Mouse (Mus musculus) embryonic facial prominence, embryonic 14.5 days (tissue): ENCODE results near the gene Scamp3. TPM values are rescaled to one million over a fixed set of nuclear protein-coding genes. Genes with fewer than 3 reads are reported as not detected.
"Not testable (repeated sequence)": the region's sequence is repeated elsewhere in the genome, so short reads cannot be mapped to it uniquely, and the experiment has no call there.

Experiments
- ATAC-seq: fragments of 200-750 bp; cut with Nextera tagmentation; 2 replicates; pipeline ENCODE4 v1.8.0; 2017; ENCODE audit warnings: low read depth, moderate number of reproducible peaks, moderate TSS enrichment
- DNase-seq: peaks from one replicate; pipeline ENCODE4 v3.0.0-alpha.2; 2015; ENCODE audit warnings: low spot score
- H3K27ac ChIP-seq: fragments of 300-500 bp; sonication (generic); replicated peaks from 2 replicates; pipeline ENCODE4 v1.5.1; 2014; ENCODE audit warnings: low read depth, mild to moderate bottlenecking, low read length, moderate library complexity
- H3K27me3 ChIP-seq: fragments of 300-500 bp; sonication (generic); replicated peaks from 2 replicates; pipeline ENCODE4 v1.6.1; 2014; ENCODE audit warnings: low read length; ENCODE audit not compliant: control insufficient read depth, insufficient read depth
- H3K36me3 ChIP-seq: fragments of 300-500 bp; sonication (generic); 2 replicates; pipeline ENCODE4 v1.6.1; 2014; ENCODE audit warnings: low read length, mixed read lengths; ENCODE audit not compliant: control insufficient read depth, insufficient read depth
- H3K4me1 ChIP-seq: fragments of 300-500 bp; sonication (generic); 2 replicates; pipeline ENCODE4 v1.6.1; 2014; ENCODE audit warnings: antibody characterized with exemption, low read length; ENCODE audit not compliant: control insufficient read depth, insufficient read depth
- H3K4me2 ChIP-seq: fragments of 300-500 bp; sonication (generic); 2 replicates; pipeline ENCODE4 v1.6.1; 2014; ENCODE audit warnings: low read depth, mild to moderate bottlenecking, low read length, moderate library complexity, mixed read lengths
- H3K4me3 ChIP-seq: fragments of 300-500 bp; sonication (generic); 2 replicates; pipeline ENCODE4 v1.5.1; 2014; ENCODE audit warnings: low read depth, mild to moderate bottlenecking, low read length
- H3K9ac ChIP-seq: fragments of 300-500 bp; sonication (generic); 2 replicates; pipeline ENCODE4 v1.6.1; 2014; ENCODE audit warnings: low read depth, mild to moderate bottlenecking, low read length, moderate library complexity, mixed read lengths
- H3K9me3 ChIP-seq: fragments of 300-500 bp; sonication (generic); 2 replicates; pipeline ENCODE4 v1.6.1; 2016; ENCODE audit warnings: low read length; ENCODE audit not compliant: control insufficient read depth
- WGBS: fragments of 180-500 bp; shearing (Covaris S2); extraction: QIAGEN DNeasy Blood & Tissue Kit; methylation state at CpG from one replicate; pipeline ENCODE4 v1.1.7; 2014; 5-methylcytosine and 5-hydroxymethylcytosine counted together
- polyA plus RNA-seq: library from polyadenylated mRNA; unstranded; fragments of >200 nt; fragmentation: Nextera tagmentation; extraction: Ambion mirVana; gene quantifications from 2 replicates; pipeline ENCODE4 v1.2.1, GENCODE M21; 2014

Gene Scamp3
- polyA plus RNA-seq, 1 experiment from 2014 or later, result 93.4 TPM

DNA sequence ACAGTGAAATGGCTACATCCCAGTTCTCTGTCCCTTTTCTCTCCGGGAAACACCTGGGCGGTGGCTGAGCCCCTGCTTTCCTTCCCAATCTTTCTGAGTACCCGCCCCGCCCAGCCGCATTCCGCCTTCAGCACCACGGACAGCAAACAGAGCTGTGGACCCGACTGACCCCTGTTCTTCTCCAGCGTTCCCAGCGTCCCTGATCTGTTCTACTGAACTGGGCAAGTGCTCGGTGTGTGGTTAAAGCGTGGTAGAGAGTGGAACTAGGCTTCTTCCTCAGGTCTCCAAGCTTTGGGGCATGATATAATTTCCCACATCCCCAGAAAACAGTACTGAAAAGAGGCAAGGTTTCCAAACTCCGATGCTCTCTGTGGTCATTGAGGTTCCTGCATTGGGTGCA, 18.1 kb upstream of the Scamp3 start:
- ATAC-seq, result no peak
- peak; percentile 46 for DNase-seq
- Histone ChIP-seq H3K9me3 (no peaks in the 10 kb centered on the region), H3K4me3 (peak overlapping the region; percentile 63), H3K27ac (no peak overlapping the region), H3K4me1 (peaks cover 20% of the 10 kb centered on the region), H3K9ac (peak overlapping the region; percentile 64; the same call in 1 of the 2 replicates), H3K27me3 (peaks cover 10% of the 10 kb centered on the region), H3K36me3 (no peaks in the 10 kb centered on the region), H3K4me2 (peak overlapping the region; percentile 98)
- WGBS, result 2% methylated on average over 13 of the region's 13 CpGs

DNA sequence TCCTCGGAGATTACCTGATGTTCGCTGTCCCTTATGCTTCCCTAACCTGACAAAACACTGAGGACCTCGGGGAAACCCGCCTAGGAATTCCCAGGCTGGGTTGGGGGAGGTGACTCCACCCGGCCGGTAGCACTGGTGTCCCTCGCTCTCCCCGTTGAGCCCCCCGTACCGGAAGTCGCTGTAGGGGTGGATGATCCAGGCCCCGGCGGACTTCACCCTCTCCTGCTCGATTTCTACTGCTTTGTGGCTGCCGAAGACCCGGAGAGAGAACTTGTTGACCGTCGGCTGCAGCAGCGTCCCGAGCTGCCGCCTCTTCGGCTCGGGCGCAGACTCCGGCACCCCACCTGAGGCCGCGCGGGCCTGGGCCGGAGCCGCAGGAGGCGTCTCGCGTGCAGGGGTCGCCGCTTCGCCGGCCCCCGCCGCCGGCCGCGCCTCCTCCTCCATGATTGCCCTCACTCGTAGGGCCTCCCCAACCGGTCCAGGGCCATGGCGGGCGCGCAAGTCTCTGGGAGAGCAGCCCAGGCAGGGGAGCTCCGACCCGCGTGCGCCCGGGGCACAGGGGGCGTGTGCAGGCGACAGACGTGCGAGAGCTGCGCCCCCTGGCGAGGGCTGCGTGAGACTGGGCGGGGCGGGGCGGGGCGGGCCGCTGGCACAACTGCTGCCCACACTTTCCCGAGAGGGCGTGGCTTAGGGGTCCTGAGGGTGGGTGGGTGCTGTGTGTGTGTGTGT, 17.5 kb upstream of the Scamp3 start, which contains the start of gene Hcn3:
Gene Hcn3 (minus strand): TSS at position 581 of the 729 bp plus-strand sequence.
- Histone ChIP-seq H3K27ac (no peak within 1 kb of the TSS), H3K4me3 (peak within 1 kb of the TSS; percentile 63), H3K4me2 (peak within 1 kb of the TSS; percentile 98), H3K36me3 (no peaks in the 10 kb centered on the region), H3K4me1 (peaks cover 20% of the 10 kb centered on the region), H3K9ac (peak within 1 kb of the TSS; percentile 64), H3K9me3 (no peaks in the 10 kb centered on the region), H3K27me3 (peaks cover 10% of the 10 kb centered on the region)
- DNase-seq (peak; percentile 84), ATAC-seq (peak; percentile 82)
- under 1% methylated on average over 26 of the region's 66 CpGs for WGBS

DNA sequence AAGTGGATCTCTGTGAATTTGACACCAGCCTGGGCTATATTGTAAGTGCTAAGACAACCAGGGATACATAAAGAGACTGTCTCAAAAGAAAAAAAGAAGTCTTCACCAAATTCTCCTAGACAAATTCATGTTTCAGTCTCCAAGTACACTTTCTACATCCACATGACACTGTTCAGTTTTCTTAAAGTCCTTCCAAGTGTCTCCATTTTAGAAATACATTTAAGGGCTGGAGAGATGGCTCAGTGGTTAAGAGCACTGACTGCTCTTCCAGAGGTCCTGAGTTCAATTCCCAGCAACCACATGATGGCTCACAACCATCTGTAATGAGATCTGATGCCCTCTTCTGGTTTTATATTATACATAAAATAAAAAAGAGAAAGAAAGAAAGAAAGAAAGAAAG, 16.1 kb upstream of the Scamp3 start:
- not testable (repeated sequence) for ATAC-seq, H3K4me3 ChIP-seq, DNase-seq, H3K4me2 ChIP-seq, H3K9me3 ChIP-seq, H3K36me3 ChIP-seq, H3K9ac ChIP-seq, H3K27ac ChIP-seq
- Histone ChIP-seq H3K4me1 (peaks cover 25% of the 10 kb centered on the region), H3K27me3 (peaks cover 10% of the 10 kb centered on the region)

DNA sequence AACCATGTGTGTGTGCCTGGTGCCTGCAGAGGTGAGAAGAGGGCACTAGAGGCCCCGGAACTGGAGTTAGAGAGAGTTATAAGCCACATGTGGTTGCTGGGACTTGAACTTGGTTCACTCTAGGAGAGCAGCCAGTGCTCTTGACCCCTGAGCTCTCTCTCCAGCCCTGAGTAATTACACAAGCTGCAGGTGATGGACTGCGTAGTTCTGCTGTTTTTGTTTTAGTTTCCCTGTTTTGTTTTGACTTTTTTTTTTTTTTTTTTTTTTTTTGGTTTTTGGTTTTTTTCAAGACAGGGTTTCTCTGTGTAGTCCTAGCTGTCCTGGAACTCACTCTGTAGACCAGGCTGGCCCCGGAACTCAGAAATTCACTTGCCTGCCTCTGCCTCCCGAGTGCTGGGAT, 15.5 kb upstream of the Scamp3 start:
- Histone ChIP-seq H3K4me2 (no peak overlapping the region), H3K27ac (no peak overlapping the region), H3K9ac (no peak overlapping the region), H3K4me3 (no peak overlapping the region), H3K27me3 (peaks cover 10% of the 10 kb centered on the region), H3K4me1 (peaks cover 25% of the 10 kb centered on the region), H3K9me3 (no peaks in the 10 kb centered on the region), H3K36me3 (peaks cover 4% of the 10 kb centered on the region)
- 73% methylated on average over 4 of the region's 4 CpGs for WGBS
- ATAC-seq, result no peak
- DNase-seq, result no peak

GRCm38 (mm10) chr3:89163123-89163522, 14.2 kb upstream of the Scamp3 start:
- peaks cover 10% of the 10 kb centered on the region for H3K27me3 ChIP-seq
- WGBS, result 67% methylated on average over 1 of the region's 1 CpGs
- H3K9ac ChIP-seq, result no peak overlapping the region
- H3K4me1 ChIP-seq, result peaks cover 25% of the 10 kb centered on the region
- no peak overlapping the region for H3K4me3 ChIP-seq
- H3K9me3 ChIP-seq, result no peaks in the 10 kb centered on the region
- H3K36me3 ChIP-seq, result peaks cover 17% of the 10 kb centered on the region
- H3K27ac ChIP-seq, result no peak overlapping the region
- no peak for ATAC-seq
- DNase-seq, result no peak
- H3K4me2 ChIP-seq, result no peak overlapping the region

- Histone ChIP-seq H3K9ac (peak overlapping the region; percentile 97), H3K4me2 (peak overlapping the region; percentile 74), H3K4me1 (peaks cover 20% of the 10 kb centered on the region), H3K36me3 (peaks cover 23% of the 10 kb centered on the region), H3K27me3 (peaks cover 10% of the 10 kb centered on the region), H3K9me3 (no peaks in the 10 kb centered on the region), H3K27ac (peak overlapping the region; percentile 98; the same call in 1 of the 2 replicates), H3K4me3 (peak overlapping the region; percentile 87)
- ATAC-seq (no peak), DNase-seq (no peak)
- WGBS, result 76% methylated on average over 5 of the region's 5 CpGs
Observed at GRCm38 (mm10) chr3:89163643-89164245, 13.5 kb upstream of the Scamp3 start.

DNA sequence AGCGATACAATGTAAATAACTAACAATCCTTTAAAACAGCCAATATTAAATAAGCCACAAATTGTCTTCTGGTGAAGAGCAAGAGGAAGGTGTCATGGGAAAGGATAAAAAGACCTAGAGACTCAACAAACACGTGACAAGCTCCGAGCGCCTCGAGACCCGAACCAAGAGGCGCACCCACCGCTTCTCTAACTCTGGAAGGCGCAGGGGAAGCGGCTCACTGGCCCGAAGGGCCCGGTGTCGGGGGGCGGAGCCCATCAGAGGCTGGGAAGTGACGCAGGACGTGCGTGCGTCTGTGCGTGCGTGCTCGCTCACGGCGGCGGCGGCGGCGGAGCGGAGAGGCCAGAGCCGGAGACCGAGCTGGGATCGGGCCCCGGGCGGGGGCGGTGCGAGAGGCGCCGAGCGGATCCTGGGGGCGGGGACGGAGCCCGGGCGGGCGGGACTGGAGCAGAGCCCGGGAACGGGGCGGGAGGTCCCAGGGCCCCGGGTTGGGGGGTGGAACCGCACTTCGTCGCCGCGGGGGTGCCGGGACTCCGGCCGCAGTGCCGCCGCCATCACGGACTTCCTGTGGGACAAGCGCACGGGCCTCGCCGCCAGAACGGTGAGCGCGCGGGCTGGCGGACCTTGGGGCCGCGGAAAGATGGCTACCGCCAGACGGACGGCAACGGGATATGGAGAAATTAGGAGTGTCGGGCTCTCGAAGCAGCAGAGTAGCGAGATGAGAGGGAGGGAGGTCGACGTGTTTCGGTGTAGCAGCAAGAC, 12.6 kb upstream of the Scamp3 start, which contains the start of gene Clk2:
Gene Clk2 (plus strand): TSS at position 290 of the 762 bp plus-strand sequence.
- H3K9me3 ChIP-seq, result no peaks in the 10 kb centered on the region
- H3K9ac ChIP-seq, result peak within 1 kb of the TSS; percentile 97
- H3K4me1 ChIP-seq, result peaks cover 11% of the 10 kb centered on the region
- ATAC-seq, result peak; percentile 97
- peaks cover 3% of the 10 kb centered on the region; the same call in 1 of the 2 replicates for H3K27me3 ChIP-seq
- H3K4me3 ChIP-seq, result peak within 1 kb of the TSS; percentile 87
- peak; percentile 96 for DNase-seq
- peak within 1 kb of the TSS; percentile 74 for H3K4me2 ChIP-seq
- peaks cover 33% of the 10 kb centered on the region for H3K36me3 ChIP-seq
- 2% methylated on average over 41 of the region's 79 CpGs for WGBS
- peak within 1 kb of the TSS; percentile 98 for H3K27ac ChIP-seq

DNA sequence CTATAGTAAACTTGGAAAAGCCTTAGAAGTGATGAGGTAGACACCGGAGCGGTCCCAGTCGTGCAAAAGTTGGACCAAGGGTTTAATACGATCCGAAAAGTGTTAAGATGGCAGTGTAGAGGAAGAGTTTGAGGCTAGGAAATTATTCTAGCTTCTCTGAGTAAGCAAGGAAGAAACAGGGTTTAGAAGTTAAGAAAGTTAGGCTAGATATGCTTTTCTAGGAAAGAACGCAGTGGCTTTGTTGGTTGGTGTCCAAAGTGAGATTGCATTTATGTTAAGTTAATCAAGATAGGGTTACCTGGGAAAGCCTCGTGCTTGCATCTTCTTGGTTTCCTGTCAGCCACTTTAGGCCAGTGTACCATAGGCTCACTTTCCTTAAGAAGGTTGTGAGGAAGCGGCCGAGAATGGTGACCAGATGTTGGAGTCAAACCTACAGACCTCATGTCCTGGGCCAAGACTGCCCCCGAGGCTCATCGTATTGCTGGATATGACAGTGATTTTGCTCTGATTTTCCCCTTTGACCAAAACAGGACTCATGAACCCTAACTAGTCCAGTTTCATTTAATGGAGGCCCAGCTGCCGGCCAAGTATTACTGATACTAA, 11.9 kb upstream of the Scamp3 start:
- ATAC-seq, result no peak
- no peak for DNase-seq
- no peaks in the 10 kb centered on the region for H3K9me3 ChIP-seq
- peaks cover 40% of the 10 kb centered on the region for H3K36me3 ChIP-seq
- H3K4me1 ChIP-seq, result 0 out of 2 replicates have a peak, but pooled peaks cover 10% of the 10 kb centered on the region
- peak overlapping the region; percentile 87 for H3K4me3 ChIP-seq
- WGBS, result 10% methylated on average over 12 of the region's 12 CpGs
- H3K9ac ChIP-seq, result peak overlapping the region; percentile 97
- no peaks in the 10 kb centered on the region for H3K27me3 ChIP-seq
- peak overlapping the region; percentile 74 for H3K4me2 ChIP-seq
- H3K27ac ChIP-seq, result peak overlapping the region; percentile 98
